Mouse (Mus musculus) myocyte (in vitro differentiated cells): Measurements from ENCODE around the gene 2610008E11Rik. TPM values are rescaled to one million over a fixed set of nuclear protein-coding genes. Genes with fewer than 3 reads are reported as not detected.
"Not testable (repeated sequence)": the region's sequence is repeated elsewhere in the genome, so short reads cannot be mapped to it uniquely, and the experiment has no call there.

Source experiments
- H3K27me3 ChIP-seq: one replicate; pipeline ENCODE4 v1.6.1; 2011; ENCODE audit not compliant: control insufficient read depth, insufficient read depth, insufficient read length
- H3K36me3 ChIP-seq: one replicate; pipeline ENCODE4 v1.6.1; 2011; ENCODE audit not compliant: control insufficient read depth, insufficient read depth
- H3K4me2 ChIP-seq: one replicate; pipeline ENCODE4 v1.6.1; 2011; ENCODE audit warnings: low read depth, control low read depth
- H3K4me3 ChIP-seq: one replicate; pipeline ENCODE4 v1.5.1; 2011; ENCODE audit warnings: mild to moderate bottlenecking, control low read depth, moderate library complexity
- H3K79me2 ChIP-seq: one replicate; pipeline ENCODE4 v1.6.1; 2011; ENCODE audit not compliant: control insufficient read depth, insufficient read depth
- H3ac ChIP-seq: one replicate; pipeline ENCODE4 v1.6.1; 2011; ENCODE audit not compliant: control insufficient read depth, insufficient read length
- CEBPB ChIP-seq: IDR thresholded peaks from 2 replicates; pipeline ENCODE4 v1.6.1; 2011; ENCODE audit warnings: mild to moderate bottlenecking, moderate library complexity; ENCODE audit not compliant: poor library complexity, insufficient read depth, severe bottlenecking
- E2F4 ChIP-seq: IDR thresholded peaks from one replicate; pipeline ENCODE4 v1.6.1; 2011; ENCODE audit warnings: mild to moderate bottlenecking, control low read depth, moderate library complexity; ENCODE audit not compliant: insufficient read depth
- MAX ChIP-seq: IDR thresholded peaks from one replicate; pipeline ENCODE4 v1.6.1; 2011; ENCODE audit warnings: low read depth, mild to moderate bottlenecking, control low read depth
- MYOD1 ChIP-seq, 3 experiments: IDR thresholded peaks; one replicate each; pipeline ENCODE4 v1.6.1; 2011; ENCODE audit warnings: control low read depth in 2 of 3, low read depth in 2 of 3, mild to moderate bottlenecking in 2 of 3, moderate library complexity in 1 of 3; ENCODE audit not compliant: insufficient read length in 2 of 3, control insufficient read depth in 1 of 3
- MYOG ChIP-seq, 3 experiments: IDR thresholded peaks; one replicate each; pipeline ENCODE4 v1.6.1; 2011; ENCODE audit warnings: control low read depth in 2 of 3, low read depth in 2 of 3, mild to moderate bottlenecking in 2 of 3; ENCODE audit not compliant: insufficient read length in 2 of 3, control insufficient read depth in 1 of 3, insufficient read depth in 1 of 3
- POLR2A ChIP-seq: IDR thresholded peaks from one replicate; pipeline ENCODE4 v1.6.1; 2011; ENCODE audit warnings: low read depth, mild to moderate bottlenecking, control low read depth, moderate library complexity; ENCODE audit not compliant: insufficient read length
- POLR2AphosphoS2 ChIP-seq: IDR thresholded peaks from one replicate; pipeline ENCODE4 v1.6.1; 2011; ENCODE audit warnings: low read depth, control low read depth; ENCODE audit not compliant: insufficient read length
- REST ChIP-seq: IDR thresholded peaks from one replicate; pipeline ENCODE4 v1.6.1; 2011; ENCODE audit warnings: mild to moderate bottlenecking, control low read depth, moderate library complexity; ENCODE audit not compliant: insufficient read depth, insufficient read length
- SRF ChIP-seq: IDR thresholded peaks from one replicate; pipeline ENCODE4 v1.6.1; 2011; ENCODE audit warnings: low read depth; ENCODE audit not compliant: control insufficient read depth, insufficient read length
- TCF12 ChIP-seq: IDR thresholded peaks from one replicate; pipeline ENCODE4 v1.6.1; 2011; ENCODE audit warnings: mild to moderate bottlenecking, control low read depth; ENCODE audit not compliant: poor library complexity, insufficient read depth, severe bottlenecking
- TCF3 ChIP-seq: IDR thresholded peaks from one replicate; pipeline ENCODE4 v1.6.1; 2011; ENCODE audit warnings: low read depth, control low read depth; ENCODE audit not compliant: insufficient read length
- USF1 ChIP-seq: IDR thresholded peaks from one replicate; pipeline ENCODE4 v1.6.1; 2011; ENCODE audit warnings: low read depth, mild to moderate bottlenecking, control low read depth, moderate library complexity
- polyA plus RNA-seq: library from polyadenylated mRNA; unstranded; fragments of >200 nt; fragmentation: generic; extraction: Trizol; gene quantifications from one replicate; pipeline ENCODE4 v1.2.1, GENCODE M21; 2012; ENCODE audit warnings: missing spikeins

2610008E11Rik gene
- polyA plus RNA-seq, 1 experiment: 3.0 TPM

- peaks cover 45% of the 10 kb centered on the region for H3K36me3 ChIP-seq
These were observed 10.8 kb downstream of the 2610008E11Rik start for GRCm38 (mm10) chr10:79086577-79086976.

GRCm38 (mm10) chr10:79057370-79057769, 40.0 kb downstream of the 2610008E11Rik start:
- H3K27me3 ChIP-seq, H3ac ChIP-seq, H3K4me2 ChIP-seq, H3K36me3 ChIP-seq, H3K4me3 ChIP-seq, H3K79me2 ChIP-seq: not testable (repeated sequence)

More at GRCm38 (mm10) chr10:79086577-79086976, 10.8 kb downstream of the 2610008E11Rik start:
- Histone ChIP-seq H3K27me3 (no peaks in the 10 kb centered on the region), H3K4me2 (no peak overlapping the region), H3ac (no peak overlapping the region), H3K79me2 (peaks cover 8% of the 10 kb centered on the region), H3K4me3 (no peak overlapping the region)
- TF ChIP-seq E2F4: no peak
- TF ChIP-seq MYOG (IDR thresholded peaks at IDR 0.05; ENCODE audit: control insufficient read depth in 1 of 3, insufficient read depth in 1 of 3, insufficient read length in 2 of 3, low read depth in 2 of 3): no peak
- no peak for TF ChIP-seq REST
- no peak for TF ChIP-seq TCF12
- TF ChIP-seq CEBPB: no peak
- TF ChIP-seq POLR2AphosphoS2: no peak
- TF ChIP-seq MAX: no peak
- TF ChIP-seq TCF3: no peak
- TF ChIP-seq SRF: no peak
- no peak for TF ChIP-seq POLR2A
- no peak for TF ChIP-seq MYOD1 (IDR thresholded peaks at IDR 0.05; ENCODE audit: control insufficient read depth in 1 of 3, insufficient read length in 2 of 3, low read depth in 2 of 3)
- no peak for TF ChIP-seq USF1

GRCm38 (mm10) chr10:79042457-79042856, 54.9 kb downstream of the 2610008E11Rik start:
- H3K4me2 ChIP-seq, H3K4me3 ChIP-seq, H3K36me3 ChIP-seq, H3ac ChIP-seq, H3K79me2 ChIP-seq, H3K27me3 ChIP-seq: not testable (repeated sequence)

GRCm38 (mm10) chr10:79028441-79028840, 69.0 kb downstream of the 2610008E11Rik start, which contains the start of gene Olfr57:
Olfr57 (plus strand) TSS chr10:79028741.
- no peaks in the 10 kb centered on the region for H3K36me3 ChIP-seq
- H3K27me3 ChIP-seq: no peaks in the 10 kb centered on the region
- TF ChIP-seq MYOD1 (IDR thresholded peaks at IDR 0.05; ENCODE audit: control insufficient read depth in 1 of 3, insufficient read length in 2 of 3, low read depth in 2 of 3): no peak
- TF ChIP-seq E2F4: no peak
- no peak for TF ChIP-seq CEBPB
- no peak for TF ChIP-seq USF1
- TF ChIP-seq MAX: no peak
- no peak for TF ChIP-seq POLR2A
- no peak for TF ChIP-seq POLR2AphosphoS2
- no peak for TF ChIP-seq MYOG (IDR thresholded peaks at IDR 0.05; ENCODE audit: control insufficient read depth in 1 of 3, insufficient read depth in 1 of 3, insufficient read length in 2 of 3, low read depth in 2 of 3)
- no peak for TF ChIP-seq TCF3
- TF ChIP-seq TCF12: no peak
- TF ChIP-seq REST: no peak
- TF ChIP-seq SRF: no peak
- no peak within 1 kb of the TSS for H3K4me2 ChIP-seq
- no peak within 1 kb of the TSS for H3K4me3 ChIP-seq
- no peak within 1 kb of the TSS for H3ac ChIP-seq
- no peaks in the 10 kb centered on the region for H3K79me2 ChIP-seq

Other genes starting within 250 kb of the 2610008E11Rik start
- not detected for gene Olfr1356, start 245.4 kb downstream of the 2610008E11Rik start, polyA plus RNA-seq
- gene Olfr1355, start 222.1 kb downstream of the 2610008E11Rik start, polyA plus RNA-seq: not detected
- not detected for gene Olfr1354, start 184.4 kb downstream of the 2610008E11Rik start, polyA plus RNA-seq
- gene Olfr8, start 147.0 kb downstream of the 2610008E11Rik start, polyA plus RNA-seq: not detected
- not detected for gene Olfr1353, start 134.3 kb downstream of the 2610008E11Rik start, polyA plus RNA-seq
- not detected for gene Olfr1352, start 116.5 kb downstream of the 2610008E11Rik start, polyA plus RNA-seq
- gene Olfr1351, start 85.1 kb downstream of the 2610008E11Rik start, polyA plus RNA-seq: not detected
- gene Olfr57, start 68.9 kb downstream of the 2610008E11Rik start, polyA plus RNA-seq: not detected
- not detected for gene Vmn2r80, start 51.2 kb upstream of the 2610008E11Rik start, polyA plus RNA-seq
- not detected for gene Vmn2r81, start 150.1 kb upstream of the 2610008E11Rik start, polyA plus RNA-seq